Mouse (Mus musculus) spleen, postnatal 4 days (tissue): Measurements from ENCODE around the gene Bsg.
"Not testable (repeated sequence)": the region's sequence is repeated elsewhere in the genome, so short reads cannot be mapped to it uniquely, and the experiment has no call there.

Experiments
- DNase-seq, 2 experiments: peaks; one replicate each; pipeline ENCODE4 v3.0.0; 2022; ENCODE audit warnings: low spot score in 2 of 2

The Bsg gene

DNA sequence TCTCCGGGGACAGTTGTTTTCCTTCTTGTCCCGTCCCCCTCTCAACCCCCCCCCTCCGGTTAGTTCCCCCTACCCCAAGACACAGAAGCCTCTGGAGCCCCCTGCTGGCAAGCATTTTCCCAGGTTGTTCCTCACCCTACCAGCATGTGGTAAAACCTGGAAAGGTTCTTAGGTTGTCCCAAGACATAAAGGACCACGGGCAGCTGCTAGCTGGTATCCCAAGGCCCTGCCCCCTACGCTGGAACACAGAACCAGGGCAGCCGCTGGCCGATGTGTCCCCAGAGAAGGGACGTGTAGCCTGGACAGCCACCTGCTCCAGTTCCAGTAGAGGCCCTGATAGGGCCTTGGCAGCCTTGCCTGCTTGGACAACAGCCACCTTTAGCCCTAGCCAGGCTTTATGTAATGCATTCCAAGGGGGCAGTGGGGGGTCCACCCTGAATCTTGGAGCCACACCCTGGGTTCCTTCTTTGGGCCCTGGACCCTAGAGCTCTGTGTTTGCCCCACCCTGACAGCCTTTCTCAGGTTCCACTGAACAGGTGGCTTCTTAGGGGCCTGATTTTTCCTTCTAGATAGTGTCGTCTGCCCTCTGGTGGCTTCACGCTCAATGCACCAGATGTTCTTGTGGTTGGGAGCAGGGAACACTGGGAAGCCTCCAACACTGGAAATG is 21.2 kb upstream of the Bsg start:
- DNase-seq = peak; percentile 70 to 86

- no peak for DNase-seq
Measured at GRCm38 (mm10) chr10:79683726-79684640, 20.3 kb upstream of the Bsg start.

- DNase-seq = peak in 1 of 2 experiments; percentile 61
Measured at GRCm38 (mm10) chr10:79684770-79685600, 19.3 kb upstream of the Bsg start.

- no peak for DNase-seq
Measured at GRCm38 (mm10) chr10:79686219-79686618, 18.1 kb upstream of the Bsg start.

DNA sequence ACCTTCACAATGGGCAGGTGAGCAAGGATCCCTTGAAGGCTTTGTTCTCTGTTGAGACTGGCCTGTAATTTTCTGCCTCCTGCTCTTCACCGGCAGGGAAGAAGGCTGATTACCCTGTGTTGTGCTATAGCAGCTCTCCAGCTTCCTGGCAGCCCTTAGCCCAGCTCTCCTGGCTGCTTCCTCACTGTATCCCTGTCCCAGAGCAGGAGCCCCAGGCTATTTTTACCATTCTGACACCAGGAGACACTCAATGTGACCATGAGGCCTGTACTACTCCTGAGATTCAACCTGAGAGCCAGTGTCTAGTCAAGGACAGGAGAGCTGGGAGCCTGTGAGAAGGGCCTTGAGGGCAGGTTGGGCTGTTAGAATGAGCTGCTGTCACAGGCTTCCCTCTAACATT is 17.6 kb upstream of the Bsg start:
- no peak for DNase-seq

DNA sequence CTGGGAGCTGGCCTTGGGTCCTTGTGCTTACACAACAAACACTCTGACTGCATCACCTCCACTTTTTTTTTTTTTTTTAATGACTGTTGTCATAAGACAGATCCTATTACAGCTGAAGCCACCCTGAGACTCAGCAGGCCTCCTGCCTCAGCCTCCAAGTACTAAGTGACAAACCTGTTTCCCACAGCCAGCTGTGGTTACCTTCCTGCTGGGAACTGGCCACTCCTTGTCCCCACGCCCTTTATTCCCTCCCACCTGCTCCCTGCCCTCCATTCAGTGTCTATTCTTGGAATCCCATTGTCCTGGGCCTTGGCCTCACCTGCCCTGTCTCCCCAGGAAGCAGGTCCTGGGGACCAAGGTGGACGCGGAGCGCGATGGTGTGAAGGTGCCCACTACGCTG is 16.8 kb upstream of the Bsg start:
- DNase-seq = no peak

GRCm38 (mm10) chr10:79688720-79689119 is 15.6 kb upstream of the Bsg start, which contains the start of gene Gzmm:
TSS of gene Gzmm (plus strand) at chr10:79689020.
- DNase-seq = no peak

DNA sequence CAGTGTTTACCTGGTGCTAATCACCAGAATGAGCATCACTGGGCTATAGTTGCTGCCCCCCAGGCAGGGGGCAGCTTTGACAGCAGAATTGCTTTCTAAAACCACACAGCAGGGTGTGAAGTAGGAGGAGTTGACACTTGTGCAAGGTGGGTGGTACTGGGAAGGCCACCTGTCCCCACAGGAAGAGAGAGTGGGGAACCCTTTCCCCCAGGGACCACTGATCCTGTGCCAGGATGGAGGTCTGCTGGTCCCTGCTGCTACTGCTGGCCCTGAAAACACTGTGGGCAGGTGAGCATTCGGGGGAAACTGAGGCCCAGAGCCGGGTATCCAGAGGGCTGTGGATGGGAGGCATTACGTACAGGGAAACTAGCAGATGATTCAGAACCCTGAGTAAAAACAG is 15.1 kb upstream of the Bsg start:
- DNase-seq = peak in 1 of 2 experiments; percentile 62

- DNase-seq = peak in 1 of 2 experiments; percentile 64
Measured at GRCm38 (mm10) chr10:79691986-79692548, 12.2 kb upstream of the Bsg start.

DNA sequence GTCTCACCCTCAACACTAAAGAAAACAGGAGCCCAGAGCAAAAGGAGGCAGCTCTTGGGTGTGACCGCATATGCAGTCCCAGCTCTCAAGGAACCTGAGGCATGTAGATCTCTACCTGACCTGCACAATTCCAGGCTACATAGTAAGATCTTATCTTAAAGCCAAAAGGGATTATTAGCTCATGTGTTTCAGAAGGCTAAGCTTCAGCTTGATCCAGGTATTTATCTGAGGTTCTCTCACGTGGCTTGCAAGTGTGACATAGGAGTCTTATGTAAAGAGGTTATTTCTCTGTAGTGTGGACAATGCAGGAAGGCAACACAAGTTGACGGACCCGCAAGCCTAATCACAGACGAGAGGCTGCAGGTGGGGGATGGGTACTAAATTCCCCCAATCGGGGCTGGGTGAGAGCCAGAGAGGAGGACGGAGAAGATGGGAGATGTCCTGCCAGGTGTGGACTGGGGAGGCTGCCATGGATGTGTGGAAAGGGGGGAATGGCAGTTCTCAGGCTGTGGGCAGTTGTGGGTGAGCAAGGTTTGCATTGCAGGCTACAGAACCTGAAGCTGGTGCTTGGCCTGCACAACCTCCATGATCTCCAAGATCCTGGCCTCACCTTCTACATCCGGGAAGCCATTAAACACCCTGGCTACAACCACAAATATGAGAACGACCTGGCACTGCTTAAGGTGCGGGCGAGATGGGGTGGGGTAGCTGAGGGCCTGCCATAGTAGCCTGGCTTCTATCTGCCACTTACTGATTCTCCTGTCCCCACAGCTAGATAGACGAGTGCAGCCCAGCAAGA is 10.5 kb upstream of the Bsg start:
- peak in 1 of 2 experiments; percentile 61 for DNase-seq

- DNase-seq = no peak
Measured at GRCm38 (mm10) chr10:79694379-79694655, 10.0 kb upstream of the Bsg start.

DNA sequence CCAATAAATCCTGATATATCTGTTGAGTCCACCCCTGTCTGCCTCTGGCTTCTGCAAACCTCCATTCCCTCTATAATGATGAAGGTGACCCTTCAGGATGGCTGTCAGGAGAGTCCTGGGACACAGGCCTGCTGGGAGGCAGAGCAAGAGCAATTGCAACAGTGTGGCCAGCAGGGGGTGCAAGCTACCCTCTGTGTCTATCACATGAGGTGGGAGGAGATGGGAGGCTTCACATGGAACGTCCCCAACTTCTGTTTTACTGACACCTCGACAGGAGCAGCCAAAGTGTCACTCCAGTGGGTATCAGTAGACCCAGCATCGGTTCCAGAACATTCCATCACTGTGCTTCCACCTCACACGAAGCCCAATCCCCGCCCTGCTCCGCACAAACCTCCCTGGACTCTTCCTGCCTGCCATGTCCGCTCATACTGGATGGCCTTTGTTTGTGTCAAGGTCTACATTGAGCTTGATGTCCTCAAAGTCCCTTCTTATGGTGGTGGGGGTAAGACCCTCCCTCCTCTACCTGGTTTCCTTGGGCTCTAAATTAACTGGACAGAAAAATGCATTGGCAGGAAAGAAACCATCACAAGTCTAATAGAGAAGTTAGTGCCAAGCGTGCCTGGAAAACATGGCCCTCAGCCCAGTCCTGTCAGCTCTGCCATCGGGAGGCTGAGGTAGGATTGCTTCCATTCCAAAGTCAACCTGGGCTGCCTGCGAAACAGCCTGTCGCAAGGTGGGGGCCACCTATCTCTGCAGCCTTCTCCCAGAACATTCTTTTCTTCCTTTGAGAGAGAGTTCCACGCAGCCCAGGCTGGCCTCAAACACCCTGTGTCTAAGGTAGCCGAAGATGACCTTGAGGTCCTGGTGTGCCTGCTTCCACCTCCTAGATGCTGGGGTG is 8.8 kb upstream of the Bsg start:
- DNase-seq = peak; percentile 81 to 92

GRCm38 (mm10) chr10:79696129-79696651 is 8.1 kb upstream of the Bsg start:
- peak in 1 of 2 experiments; percentile 63 for DNase-seq

- DNase-seq = no peak
Measured at GRCm38 (mm10) chr10:79697916-79698315, 6.4 kb upstream of the Bsg start.

GRCm38 (mm10) chr10:79698459-79698858 is 5.8 kb upstream of the Bsg start:
- DNase-seq = no peak

- no peak for DNase-seq
Measured at GRCm38 (mm10) chr10:79700676-79701075, 3.6 kb upstream of the Bsg start.

- no peak for DNase-seq
Measured at GRCm38 (mm10) chr10:79701443-79702129, 2.7 kb upstream of the Bsg start.

GRCm38 (mm10) chr10:79702970-79703369 is 1.3 kb upstream of the Bsg start:
- DNase-seq = not testable (repeated sequence)

DNA sequence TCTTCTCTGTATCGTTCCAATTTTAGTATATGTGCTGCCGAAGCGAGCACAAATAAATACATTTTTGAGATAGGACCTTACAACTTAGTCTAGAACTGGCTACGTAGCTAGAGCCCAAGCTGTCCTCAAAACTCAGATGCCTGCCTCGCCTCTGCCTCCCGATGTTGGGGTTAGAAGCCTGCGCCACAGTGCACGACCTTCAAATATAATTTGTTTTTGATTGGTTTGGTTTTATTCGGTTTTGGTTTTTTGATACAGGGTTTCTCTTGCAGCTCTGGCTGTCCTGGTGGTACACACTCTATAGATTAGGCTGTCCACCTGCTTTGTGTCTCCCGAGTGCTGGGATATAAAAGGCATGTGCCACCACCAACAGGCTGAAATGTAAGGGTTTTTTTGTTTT is 750 bp upstream of the Bsg start:
- no peak for DNase-seq
